Mouse (Mus musculus) erythroblast, embryonic 14.5 days (primary cell): Measurements from ENCODE around the gene Mapk11. TPM values are rescaled to one million over a fixed set of nuclear protein-coding genes. Genes with fewer than 3 reads are reported as not detected.
A peak's percentile ranks its signal among the peaks of the same experiment; 100 is the strongest.

ENCODE experiments used
- H3K27me3 ChIP-seq: 2 replicates; pipeline ENCODE4 v1.6.1; 2012; ENCODE audit warnings: inconsistent platforms; ENCODE audit not compliant: control insufficient read depth
- H3K36me3 ChIP-seq: 2 replicates; pipeline ENCODE4 v1.6.1; 2012; ENCODE audit warnings: mild to moderate bottlenecking, inconsistent platforms; ENCODE audit not compliant: control insufficient read depth
- H3K4me1 ChIP-seq: 2 replicates; pipeline ENCODE4 v1.6.1; 2012; ENCODE audit warnings: inconsistent platforms; ENCODE audit not compliant: control insufficient read depth
- H3K4me3 ChIP-seq: replicated peaks from 2 replicates; pipeline ENCODE3; 2012; ENCODE audit warnings: moderate library complexity, mild to moderate bottlenecking, inconsistent platforms
- H3K9me3 ChIP-seq: 2 replicates; pipeline ENCODE4 v1.6.1; 2012; ENCODE audit warnings: low read length, inconsistent platforms, mixed read lengths; ENCODE audit not compliant: control insufficient read depth
- GATA1 ChIP-seq: IDR thresholded peaks from 2 replicates; pipeline ENCODE4 v1.6.1; 2012; ENCODE audit warnings: low read length, inconsistent platforms, mixed read lengths
- TAL1 ChIP-seq: IDR thresholded peaks from 3 replicates; pipeline ENCODE4 v1.6.1; 2012; ENCODE audit warnings: low read length, inconsistent platforms, mixed read lengths
- polyA plus RNA-seq: library from polyadenylated mRNA; stranded (reverse); fragments of >175 nt; gene quantifications from 2 replicates; pipeline ENCODE4 v1.2.3, GENCODE M21; 2012

Gene Mapk11
- polyA plus RNA-seq, 1 experiment: not detected

- TF ChIP-seq GATA1 (no peak), TAL1 (no peak)
- H3K36me3 ChIP-seq: peaks cover 42% of the 10 kb centered on the region
- no peaks in the 10 kb centered on the region for H3K27me3 ChIP-seq
- H3K4me1 ChIP-seq: peaks cover 2% of the 10 kb centered on the region; the same call in 1 of the 2 replicates
- no peaks in the 10 kb centered on the region; the same call in 1 of the 2 replicates for H3K9me3 ChIP-seq
- H3K4me3 ChIP-seq: no peak overlapping the region
Measured at GRCm38 (mm10) chr15:89165478-89165877, 16.1 kb upstream of the Mapk11 start.

GRCm38 (mm10) chr15:89161397-89161796 lies 12.0 kb upstream of the Mapk11 start:
- no peaks in the 10 kb centered on the region for H3K27me3 ChIP-seq
- H3K4me1 ChIP-seq: no peaks in the 10 kb centered on the region
- H3K9me3 ChIP-seq: no peaks in the 10 kb centered on the region; the same call in 1 of the 2 replicates
- TF ChIP-seq TAL1: no peak
- no peak for TF ChIP-seq GATA1
- no peak overlapping the region for H3K4me3 ChIP-seq
- H3K36me3 ChIP-seq: peaks cover 67% of the 10 kb centered on the region

- Histone ChIP-seq H3K27me3 (no peaks in the 10 kb centered on the region), H3K4me1 (no peaks in the 10 kb centered on the region), H3K9me3 (no peaks in the 10 kb centered on the region; the same call in 1 of the 2 replicates), H3K36me3 (peaks cover 55% of the 10 kb centered on the region), H3K4me3 (no peak overlapping the region)
- no peak for TF ChIP-seq TAL1
- no peak for TF ChIP-seq GATA1
Measured at GRCm38 (mm10) chr15:89158516-89158915, 9.1 kb upstream of the Mapk11 start.

GRCm38 (mm10) chr15:89157954-89158353 lies 8.5 kb upstream of the Mapk11 start:
- H3K4me1 ChIP-seq: no peaks in the 10 kb centered on the region
- TF ChIP-seq GATA1 (no peak), TAL1 (no peak)
- H3K36me3 ChIP-seq: peaks cover 53% of the 10 kb centered on the region
- no peaks in the 10 kb centered on the region for H3K27me3 ChIP-seq
- H3K4me3 ChIP-seq: no peak overlapping the region
- no peaks in the 10 kb centered on the region; the same call in 1 of the 2 replicates for H3K9me3 ChIP-seq

GRCm38 (mm10) chr15:89152312-89152711 lies 2.9 kb upstream of the Mapk11 start:
- Histone ChIP-seq H3K4me1 (peaks cover 5% of the 10 kb centered on the region), H3K36me3 (peaks cover 16% of the 10 kb centered on the region), H3K4me3 (no peak overlapping the region), H3K27me3 (peaks cover 40% of the 10 kb centered on the region), H3K9me3 (peaks cover 3% of the 10 kb centered on the region; the same call in 1 of the 2 replicates)
- no peak for TF ChIP-seq GATA1
- no peak for TF ChIP-seq TAL1

- peaks cover 3% of the 10 kb centered on the region; the same call in 1 of the 2 replicates for H3K9me3 ChIP-seq
- no peak overlapping the region for H3K4me3 ChIP-seq
Measured at GRCm38 (mm10) chr15:89150041-89150390, 588 bp upstream of the Mapk11 start.

GRCm38 (mm10) chr15:89148496-89149270 lies 745 bp downstream of the Mapk11 start:
- H3K9me3 ChIP-seq: peaks cover 3% of the 10 kb centered on the region; the same call in 1 of the 2 replicates
- H3K4me1 ChIP-seq: peaks cover 11% of the 10 kb centered on the region
- no peaks in the 10 kb centered on the region for H3K36me3 ChIP-seq
- TF ChIP-seq TAL1 (no peak), GATA1 (no peak)
- H3K27me3 ChIP-seq: peaks cover 74% of the 10 kb centered on the region
- peak overlapping the region; percentile 36 for H3K4me3 ChIP-seq

More at GRCm38 (mm10) chr15:89150041-89150390, 588 bp upstream of the Mapk11 start:
- TF ChIP-seq GATA1: no peak
- Histone ChIP-seq H3K36me3 (no peaks in the 10 kb centered on the region; the same call in 1 of the 2 replicates), H3K4me1 (peaks cover 11% of the 10 kb centered on the region), H3K27me3 (peaks cover 63% of the 10 kb centered on the region)

- TF ChIP-seq TAL1 (no peak), GATA1 (no peak)
- Histone ChIP-seq H3K4me3 (no peak overlapping the region), H3K9me3 (peaks cover 3% of the 10 kb centered on the region; the same call in 1 of the 2 replicates), H3K36me3 (no peaks in the 10 kb centered on the region), H3K27me3 (peaks cover 82% of the 10 kb centered on the region), H3K4me1 (peaks cover 11% of the 10 kb centered on the region)
Measured at GRCm38 (mm10) chr15:89147895-89148294, 1.5 kb downstream of the Mapk11 start.

- H3K36me3 ChIP-seq: no peaks in the 10 kb centered on the region
- peaks cover 11% of the 10 kb centered on the region for H3K4me1 ChIP-seq
- peaks cover 3% of the 10 kb centered on the region; the same call in 1 of the 2 replicates for H3K9me3 ChIP-seq
- TF ChIP-seq GATA1 (no peak), TAL1 (no peak)
- peaks cover 87% of the 10 kb centered on the region for H3K27me3 ChIP-seq
- H3K4me3 ChIP-seq: no peak overlapping the region
Measured at GRCm38 (mm10) chr15:89147456-89147855, 2.0 kb downstream of the Mapk11 start.
